Mouse (Mus musculus) testis, adult 2 months (tissue): ENCODE data around the gene Vma21-ps. TPM values are rescaled to one million over a fixed set of nuclear protein-coding genes. Genes with fewer than 3 reads are reported as not detected.
"Not testable (repeated sequence)": the region's sequence is repeated elsewhere in the genome, so short reads cannot be mapped to it uniquely, and the experiment has no call there.

Experiments used
- H3K27ac ChIP-seq: fragments of 200-500 bp; 2 replicates; pipeline ENCODE4 v1.5.1; 2012; ENCODE audit warnings: low read depth, low read length; ENCODE audit not compliant: control insufficient read depth, insufficient read depth
- H3K27me3 ChIP-seq: fragments of 200-500 bp; 2 replicates; pipeline ENCODE4 v1.6.1; 2012; ENCODE audit warnings: mild to moderate bottlenecking, low read length, moderate library complexity; ENCODE audit not compliant: control insufficient read depth, insufficient read depth
- H3K36me3 ChIP-seq: fragments of 200-500 bp; 2 replicates; pipeline ENCODE4 v1.6.1; 2012; ENCODE audit warnings: mild to moderate bottlenecking, low read length; ENCODE audit not compliant: control insufficient read depth, insufficient read depth
- H3K4me1 ChIP-seq: fragments of 200-500 bp; 2 replicates; pipeline ENCODE4 v1.6.1; 2012; ENCODE audit warnings: low read length; ENCODE audit not compliant: control insufficient read depth, insufficient read depth
- H3K4me3 ChIP-seq: fragments of 200-500 bp; 2 replicates; pipeline ENCODE4 v1.5.1; 2012; ENCODE audit warnings: low read depth, mild to moderate bottlenecking, low read length, moderate library complexity, mixed read lengths; ENCODE audit not compliant: control insufficient read depth
- CTCF ChIP-seq: fragments of 200-500 bp; IDR thresholded peaks from 2 replicates; pipeline ENCODE4 v1.5.1; 2012; ENCODE audit warnings: low read depth, mild to moderate bottlenecking, inconsistent platforms, low read length, moderate library complexity; ENCODE audit not compliant: control insufficient read depth, insufficient read depth, insufficient replicate concordance
- POLR2A ChIP-seq: fragments of 200-500 bp; IDR thresholded peaks from 2 replicates; pipeline ENCODE4 v1.6.1; 2012; ENCODE audit warnings: low read depth, mild to moderate bottlenecking, inconsistent platforms, low read length, moderate library complexity; ENCODE audit not compliant: control insufficient read depth
- polyA plus RNA-seq: library from polyadenylated mRNA; depleted of rRNA; stranded (reverse); fragments of >200 nt; gene quantifications from 2 replicates; pipeline ENCODE4 v1.2.3, GENCODE M21; 2012; rRNA removed

The Vma21-ps gene
- polyA plus RNA-seq, result not detected in 2 replicates

DNA sequence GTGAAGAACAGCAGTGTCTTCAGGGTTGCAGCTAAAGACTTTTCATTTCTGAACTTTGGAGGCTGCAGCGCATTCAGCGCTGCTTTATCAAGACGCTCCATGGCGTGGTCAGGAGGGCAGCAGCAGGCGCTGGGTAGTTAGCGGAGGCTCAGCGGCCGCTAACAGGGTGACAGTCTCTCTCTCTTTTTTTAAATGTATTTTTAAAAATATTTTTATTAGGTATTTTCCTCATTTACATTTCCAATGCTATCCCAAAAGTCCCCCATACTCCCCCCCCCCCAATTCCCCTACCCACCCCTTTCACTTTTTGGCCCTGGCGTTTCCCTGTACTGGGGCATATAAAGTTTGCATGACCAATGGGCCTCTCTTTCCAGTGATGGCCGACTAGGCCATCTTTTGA, at the start of gene Vma21-ps:
TSS of gene Vma21-ps (minus strand) at position 101 of the 400 bp plus-strand sequence.
- not testable (repeated sequence) for H3K27ac ChIP-seq, H3K36me3 ChIP-seq, H3K4me3 ChIP-seq, H3K27me3 ChIP-seq, H3K4me1 ChIP-seq

DNA sequence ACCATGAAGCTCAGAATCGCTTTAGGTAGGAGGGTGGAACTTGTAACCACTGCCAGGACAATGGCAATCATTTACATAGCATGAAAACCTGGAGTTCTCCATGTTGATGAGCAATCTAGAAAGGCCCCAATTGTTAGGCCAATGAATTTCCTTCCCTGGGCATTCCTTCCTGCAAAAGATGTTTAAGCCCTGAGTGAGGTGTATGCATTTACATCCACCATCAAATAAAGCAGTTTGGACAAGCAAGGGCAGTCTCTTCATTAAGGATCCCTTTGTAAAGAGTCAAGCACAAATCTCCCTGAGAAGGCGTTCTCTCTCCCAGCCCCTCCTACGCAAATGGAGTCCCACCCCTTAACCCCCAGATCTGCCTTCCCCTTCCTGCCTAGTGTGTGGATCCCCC, 46.0 kb upstream of the Vma21-ps start:
- Histone ChIP-seq H3K36me3 (no peaks in the 10 kb centered on the region), H3K27ac (no peak overlapping the region), H3K4me1 (no peaks in the 10 kb centered on the region), H3K4me3 (no peak overlapping the region), H3K27me3 (no peaks in the 10 kb centered on the region)
- TF ChIP-seq POLR2A, result no peak
- no peak for TF ChIP-seq CTCF

DNA sequence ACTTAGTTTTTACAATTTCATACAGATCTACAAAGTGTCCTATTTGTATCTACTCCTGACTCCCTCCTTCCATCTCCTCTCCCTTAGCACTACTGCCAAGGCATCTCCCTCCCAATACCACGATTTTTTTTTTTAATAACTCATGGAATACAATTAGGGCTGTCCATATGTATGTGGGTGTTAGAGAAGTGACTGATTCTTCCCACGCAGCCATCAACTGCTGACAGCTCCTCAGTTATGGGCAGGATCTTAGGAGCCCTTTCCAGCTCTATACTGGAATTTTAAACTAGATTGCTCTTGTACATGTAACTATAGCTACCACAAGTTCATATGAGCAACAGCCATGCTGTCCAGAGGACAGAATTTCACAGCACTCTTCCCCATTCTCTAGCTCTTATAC, 33.6 kb upstream of the Vma21-ps start:
- Histone ChIP-seq H3K27ac (no peak overlapping the region), H3K4me3 (no peak overlapping the region)
- no peak for TF ChIP-seq CTCF
- TF ChIP-seq POLR2A, result no peak

DNA sequence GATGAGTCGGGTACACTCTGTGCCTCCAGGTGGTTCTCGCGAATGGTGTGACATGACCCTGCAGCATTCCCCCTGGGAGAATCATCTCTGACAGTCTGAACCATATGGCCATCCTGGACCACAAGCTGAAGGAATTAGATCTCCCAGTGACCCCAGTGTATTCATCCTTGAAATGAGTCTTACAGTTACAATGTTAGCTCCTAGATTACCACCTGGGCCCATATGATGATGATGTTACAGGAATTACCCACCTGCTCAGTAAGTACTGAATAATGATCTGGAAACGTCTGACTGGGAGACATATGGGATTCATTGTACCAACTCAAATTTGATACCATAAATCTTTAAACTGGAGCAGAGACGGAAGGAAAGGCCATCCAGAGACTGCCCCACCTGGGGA, 29.4 kb upstream of the Vma21-ps start:
- no peaks in the 10 kb centered on the region for H3K36me3 ChIP-seq
- TF ChIP-seq CTCF (no peak), POLR2A (no peak)
- H3K4me1 ChIP-seq, result no peaks in the 10 kb centered on the region
- H3K4me3 ChIP-seq, result no peak overlapping the region
- no peaks in the 10 kb centered on the region for H3K27me3 ChIP-seq
- H3K27ac ChIP-seq, result no peak overlapping the region

More for the DNA sequence above, 33.6 kb upstream of the Vma21-ps start:
- Histone ChIP-seq H3K27me3 (no peaks in the 10 kb centered on the region), H3K4me1 (no peaks in the 10 kb centered on the region), H3K36me3 (no peaks in the 10 kb centered on the region)

GRCm38 (mm10) chr4:52519301-52519700, 22.3 kb upstream of the Vma21-ps start:
- no peaks in the 10 kb centered on the region for H3K4me1 ChIP-seq
- H3K4me3 ChIP-seq, result no peak overlapping the region
- no peak overlapping the region for H3K27ac ChIP-seq
- TF ChIP-seq CTCF, result no peak
- no peak for TF ChIP-seq POLR2A
- no peaks in the 10 kb centered on the region for H3K36me3 ChIP-seq
- no peaks in the 10 kb centered on the region for H3K27me3 ChIP-seq

GRCm38 (mm10) chr4:52517580-52517979, 20.5 kb upstream of the Vma21-ps start:
- no peaks in the 10 kb centered on the region for H3K4me1 ChIP-seq
- no peaks in the 10 kb centered on the region for H3K36me3 ChIP-seq
- H3K27me3 ChIP-seq, result no peaks in the 10 kb centered on the region
- TF ChIP-seq CTCF, result no peak
- TF ChIP-seq POLR2A, result no peak
- H3K4me3 ChIP-seq, result no peak overlapping the region
- no peak overlapping the region for H3K27ac ChIP-seq

GRCm38 (mm10) chr4:52487486-52487885, 9.6 kb downstream of the Vma21-ps start:
- H3K4me3 ChIP-seq, result no peak overlapping the region
- H3K4me1 ChIP-seq, result no peaks in the 10 kb centered on the region
- H3K36me3 ChIP-seq, result no peaks in the 10 kb centered on the region
- H3K27me3 ChIP-seq, result no peaks in the 10 kb centered on the region
- no peak overlapping the region for H3K27ac ChIP-seq
- TF ChIP-seq CTCF, result no peak
- no peak for TF ChIP-seq POLR2A

- TF ChIP-seq POLR2A (no peak), CTCF (no peak)
- H3K4me3 ChIP-seq, result no peak overlapping the region
- no peaks in the 10 kb centered on the region for H3K27me3 ChIP-seq
- H3K27ac ChIP-seq, result no peak overlapping the region
- H3K4me1 ChIP-seq, result no peaks in the 10 kb centered on the region
- H3K36me3 ChIP-seq, result no peaks in the 10 kb centered on the region; the same call in 1 of the 2 replicates
These were observed 23.6 kb downstream of the Vma21-ps start for GRCm38 (mm10) chr4:52473431-52473830.
